Mouse (Mus musculus) cerebellum, postnatal 4 days (tissue): ENCODE results near the gene Coq7.

Source experiments
- DNase-seq, 2 experiments: peaks; one replicate each; pipeline ENCODE4 v3.0.0; 2022; ENCODE audit warnings: low spot score in 2 of 2, mixed read lengths in 1 of 2

Gene Coq7

DNA sequence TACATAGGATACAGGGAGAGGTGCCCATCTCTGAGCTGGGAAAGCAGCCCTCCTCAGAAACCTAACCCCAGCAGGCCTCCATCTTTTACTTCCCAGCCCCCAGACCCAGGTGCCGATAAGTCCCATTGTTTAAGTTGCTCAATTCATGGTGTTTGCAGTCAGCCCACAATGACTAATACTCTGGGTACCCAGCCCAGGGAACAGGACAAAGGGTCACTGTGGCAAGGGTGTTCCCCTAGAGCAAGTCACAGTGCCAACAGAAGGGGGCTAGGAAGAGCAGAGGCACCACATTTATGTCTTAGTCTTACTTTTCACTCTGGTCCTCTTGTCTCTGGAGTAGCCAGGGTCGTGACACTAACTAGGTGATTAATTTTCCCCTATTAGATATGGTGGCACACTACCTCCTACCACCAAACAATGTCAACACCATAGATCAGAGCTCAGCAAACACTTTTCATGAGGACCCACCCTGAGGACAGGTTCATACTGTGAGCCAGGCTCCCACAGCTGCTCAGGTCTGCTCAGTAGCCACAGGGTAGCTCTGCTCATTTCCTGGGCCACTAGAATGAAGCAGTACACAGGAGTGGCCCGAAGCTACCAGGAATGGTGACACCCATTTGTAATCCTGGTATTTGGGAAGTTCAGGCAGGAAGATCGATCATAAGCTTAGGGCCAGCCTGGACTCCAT lies 38.1 kb downstream of the Coq7 start:
- no peak for DNase-seq

DNA sequence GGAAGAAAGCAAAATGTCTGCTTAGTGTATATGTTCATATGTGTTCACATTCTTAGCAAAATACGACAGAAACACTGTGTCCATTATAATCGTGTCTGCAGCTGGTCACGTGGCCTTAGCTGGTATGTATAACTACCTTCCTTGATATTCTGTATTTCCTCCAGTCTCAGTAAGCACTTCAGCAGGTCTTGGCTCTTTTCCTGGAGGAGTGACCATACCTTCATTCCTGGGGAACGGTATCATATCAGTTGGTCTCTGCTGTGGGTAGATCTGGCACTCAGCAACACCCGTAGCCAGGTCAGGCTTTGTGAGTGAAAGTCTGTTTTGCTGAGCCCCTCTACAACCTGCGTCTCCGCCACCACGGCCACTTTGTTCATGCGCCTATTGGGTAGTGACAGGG lies 39.3 kb downstream of the Coq7 start:
- no peak for DNase-seq

DNA sequence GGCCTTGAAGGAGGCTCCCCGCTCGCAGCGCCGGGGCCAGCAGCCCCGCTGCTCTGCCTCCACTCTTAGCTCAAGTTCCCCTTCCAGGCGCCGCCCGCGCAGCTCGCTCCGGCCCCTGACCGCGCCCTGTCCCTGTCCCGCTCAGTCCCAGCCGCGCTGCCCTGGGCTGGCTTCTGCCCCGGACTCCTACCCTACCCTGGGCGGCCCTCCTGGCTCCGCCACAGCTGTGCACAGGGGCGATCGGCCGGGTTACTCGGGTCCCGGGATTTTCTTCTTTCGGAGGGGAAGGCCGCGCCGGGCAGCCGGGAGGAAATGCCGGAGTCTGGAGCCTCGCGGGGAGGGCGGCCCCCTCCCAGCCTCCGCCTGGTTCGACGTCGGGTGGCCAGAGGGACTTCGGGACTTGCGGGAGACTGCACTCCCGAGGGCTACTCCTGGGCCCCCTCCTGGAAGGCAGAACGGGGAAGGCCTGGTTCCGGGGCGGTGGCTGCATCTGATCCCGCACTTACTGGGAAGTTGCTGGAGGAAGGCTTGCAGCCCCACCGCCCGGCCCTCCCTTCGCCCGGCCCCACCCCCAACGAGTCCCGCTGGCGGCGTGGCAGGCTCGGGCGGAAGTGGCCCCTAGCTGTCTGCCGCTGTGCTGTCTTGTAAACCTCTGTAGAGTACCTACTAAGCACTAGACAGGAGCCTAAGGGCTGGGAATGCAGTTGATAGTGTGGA lies 41.6 kb downstream of the Coq7 start, which contains the start of gene Itpripl2:
Gene Itpripl2, minus strand, starts transcription at position 545 of the 717 bp plus-strand sequence.
- DNase-seq = peak in 1 of 2 experiments; percentile 21

DNA sequence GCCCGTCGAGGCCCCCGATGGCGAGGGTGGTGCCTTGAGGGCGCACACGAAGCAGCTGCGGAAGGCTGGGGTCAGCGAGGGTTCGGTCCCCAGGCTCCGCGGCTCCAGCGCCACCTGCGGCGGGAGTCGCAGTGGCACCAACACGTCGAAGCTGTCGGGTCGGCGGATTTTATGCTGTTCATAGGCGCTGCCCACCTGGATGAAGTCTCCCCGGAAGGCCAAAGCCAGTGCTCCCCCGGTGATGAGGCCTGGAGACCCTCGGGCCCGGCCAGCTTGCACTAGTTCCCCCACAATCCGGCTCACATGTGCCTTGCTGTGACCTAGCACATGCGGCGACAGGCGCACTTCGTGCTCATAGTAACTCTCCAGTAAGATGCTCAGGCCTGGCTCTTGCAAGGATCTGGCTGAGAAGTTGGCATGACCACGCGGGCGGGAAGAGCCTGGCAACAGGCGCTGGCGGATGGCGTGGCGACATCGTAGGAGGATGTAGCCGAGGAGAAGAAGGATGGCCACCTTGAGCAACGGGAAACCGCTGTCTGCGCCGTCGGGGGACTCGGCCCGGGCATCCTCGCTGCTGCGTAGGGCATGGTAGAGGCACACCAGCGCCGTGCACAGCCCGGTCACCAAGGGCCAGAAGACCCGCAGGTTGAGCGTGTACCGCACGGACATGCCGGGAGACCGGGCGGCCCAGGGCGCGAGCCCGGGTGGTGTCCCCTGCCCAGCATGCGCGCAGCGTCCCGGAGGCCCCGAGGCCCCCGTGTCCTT lies 42.3 kb downstream of the Coq7 start:
- DNase-seq = peak in 1 of 2 experiments; percentile 8

DNA sequence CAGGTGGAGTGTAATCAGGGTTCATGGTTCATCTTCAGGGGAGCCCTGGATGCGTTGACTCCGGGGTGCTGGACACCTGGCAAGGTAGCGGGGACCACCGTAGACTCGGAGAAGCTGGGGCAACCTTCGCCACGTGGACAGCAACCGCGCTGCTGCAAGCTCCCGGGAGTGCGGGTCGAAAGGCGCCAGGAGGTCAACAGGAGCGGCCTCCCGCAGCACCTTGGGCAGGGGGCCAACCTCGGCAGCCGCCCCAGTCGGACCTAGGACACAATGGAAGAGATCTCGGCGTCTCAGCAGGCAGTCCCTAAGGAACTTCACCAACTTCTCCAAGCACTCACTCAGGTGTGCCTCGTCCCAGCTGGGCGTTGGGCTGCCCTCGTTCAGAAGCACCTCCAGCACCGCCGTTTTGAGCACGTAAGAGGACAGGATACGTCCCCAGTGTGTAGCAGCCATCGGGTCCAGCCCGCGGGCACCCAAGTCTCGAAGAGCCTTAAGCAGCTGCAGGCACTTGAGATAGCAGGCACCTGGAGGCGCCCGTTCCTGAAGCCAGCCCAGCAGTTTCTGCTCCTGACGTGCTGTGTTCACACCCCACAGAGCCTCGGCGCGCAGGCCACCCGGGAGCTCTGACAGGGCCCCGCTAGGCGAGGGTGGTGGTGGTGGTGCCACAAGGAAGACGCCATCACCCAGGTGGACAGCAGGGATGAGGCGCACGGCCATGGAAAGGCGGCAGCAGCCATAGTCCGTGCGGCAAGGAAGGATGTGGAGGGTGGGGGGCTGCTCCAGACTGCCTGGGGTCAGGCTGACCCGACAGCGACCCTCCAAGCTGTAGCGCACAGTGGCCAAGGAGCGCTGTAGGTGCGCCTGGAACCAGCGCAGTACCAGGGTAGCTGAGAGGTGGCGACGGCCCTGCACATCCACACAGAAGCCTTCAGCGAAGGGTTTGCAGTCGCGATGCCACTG lies 43.2 kb downstream of the Coq7 start:
- DNase-seq = no peak

DNA sequence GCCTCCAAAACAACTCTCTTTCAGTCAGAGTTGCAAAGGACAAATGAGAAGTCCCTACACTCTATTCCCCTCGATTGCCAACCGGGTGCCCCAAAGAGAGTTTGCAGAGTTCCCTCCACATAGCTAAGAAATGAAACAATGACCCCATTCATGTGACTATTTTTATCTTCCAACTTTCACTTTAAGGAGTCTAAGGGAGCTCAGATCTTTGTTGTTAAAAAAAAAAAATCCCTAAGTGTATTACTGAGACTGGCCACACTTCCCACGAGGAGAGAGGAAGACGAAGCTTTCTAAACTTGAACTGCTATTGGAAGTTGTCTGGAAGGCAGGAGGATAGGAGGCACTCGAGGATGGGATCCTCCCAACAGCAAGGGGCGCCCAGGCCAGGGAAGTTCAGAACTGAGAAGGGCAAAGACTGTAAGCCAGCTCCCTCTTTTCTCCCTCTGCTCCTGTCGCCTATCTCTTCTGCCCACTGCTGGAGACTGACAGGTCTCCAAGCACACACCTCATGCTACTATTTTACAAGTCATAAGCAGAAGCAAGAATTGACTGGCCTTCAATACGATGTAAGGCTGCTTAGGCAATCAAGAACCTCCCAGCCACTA lies 45.0 kb downstream of the Coq7 start:
- no peak for DNase-seq

DNA sequence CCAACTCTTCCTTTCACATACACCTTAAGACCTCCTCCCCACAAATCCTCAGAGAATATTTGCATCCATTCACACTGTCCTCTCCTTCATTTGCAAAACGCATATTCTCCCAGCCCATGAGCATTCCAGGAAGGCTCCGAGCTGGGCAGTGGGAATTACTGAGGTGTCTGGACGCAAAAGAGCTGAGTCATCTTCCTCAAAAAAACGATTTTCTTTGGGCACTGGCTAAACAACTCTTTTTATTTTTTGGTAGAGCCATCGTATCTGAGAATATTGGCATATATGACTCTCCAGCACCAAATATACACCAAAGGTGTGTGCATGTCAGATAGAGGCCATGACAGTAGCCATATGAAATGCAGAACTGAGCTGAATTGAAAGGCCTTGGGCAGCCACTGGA lies 46.2 kb downstream of the Coq7 start:
- no peak for DNase-seq

DNA sequence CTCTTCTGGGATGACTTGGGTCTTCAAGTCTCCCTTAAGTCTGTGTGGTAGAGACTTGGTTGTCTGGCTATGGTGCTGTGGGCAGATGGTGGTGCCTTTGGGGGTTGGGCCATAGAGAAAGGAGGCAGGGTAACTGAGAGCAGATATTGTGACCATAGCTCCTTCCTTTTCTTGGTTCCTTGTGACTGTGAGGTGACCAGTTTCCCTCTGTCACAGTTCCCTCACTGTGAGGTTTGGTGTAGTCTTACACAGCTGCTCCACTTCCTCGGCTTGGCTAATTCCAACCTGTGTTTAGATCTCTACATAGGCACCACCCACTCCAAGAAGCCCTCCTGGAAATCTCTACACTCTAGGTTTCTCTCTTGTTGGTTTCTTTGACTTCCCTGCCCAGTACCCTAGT lies 49.2 kb downstream of the Coq7 start:
- no peak for DNase-seq

DNA sequence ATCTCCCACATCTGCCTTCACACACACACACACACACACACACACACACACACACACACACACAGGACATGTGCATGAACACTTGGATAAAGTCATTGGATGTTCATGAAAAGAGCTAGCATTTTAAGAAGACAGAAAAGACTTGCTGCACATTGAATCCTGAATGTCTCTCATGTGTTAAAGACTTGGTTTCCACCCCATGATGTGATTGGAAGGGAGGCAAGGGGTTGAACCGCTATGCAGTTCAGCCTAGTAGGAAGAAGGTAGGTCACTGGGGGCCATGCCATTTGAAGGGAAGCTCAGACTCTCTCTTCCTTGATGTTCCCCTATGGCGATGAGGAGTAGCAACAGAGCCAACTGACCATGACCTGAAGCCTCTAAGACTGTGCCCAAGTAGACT lies 51.2 kb downstream of the Coq7 start:
- no peak for DNase-seq

DNA sequence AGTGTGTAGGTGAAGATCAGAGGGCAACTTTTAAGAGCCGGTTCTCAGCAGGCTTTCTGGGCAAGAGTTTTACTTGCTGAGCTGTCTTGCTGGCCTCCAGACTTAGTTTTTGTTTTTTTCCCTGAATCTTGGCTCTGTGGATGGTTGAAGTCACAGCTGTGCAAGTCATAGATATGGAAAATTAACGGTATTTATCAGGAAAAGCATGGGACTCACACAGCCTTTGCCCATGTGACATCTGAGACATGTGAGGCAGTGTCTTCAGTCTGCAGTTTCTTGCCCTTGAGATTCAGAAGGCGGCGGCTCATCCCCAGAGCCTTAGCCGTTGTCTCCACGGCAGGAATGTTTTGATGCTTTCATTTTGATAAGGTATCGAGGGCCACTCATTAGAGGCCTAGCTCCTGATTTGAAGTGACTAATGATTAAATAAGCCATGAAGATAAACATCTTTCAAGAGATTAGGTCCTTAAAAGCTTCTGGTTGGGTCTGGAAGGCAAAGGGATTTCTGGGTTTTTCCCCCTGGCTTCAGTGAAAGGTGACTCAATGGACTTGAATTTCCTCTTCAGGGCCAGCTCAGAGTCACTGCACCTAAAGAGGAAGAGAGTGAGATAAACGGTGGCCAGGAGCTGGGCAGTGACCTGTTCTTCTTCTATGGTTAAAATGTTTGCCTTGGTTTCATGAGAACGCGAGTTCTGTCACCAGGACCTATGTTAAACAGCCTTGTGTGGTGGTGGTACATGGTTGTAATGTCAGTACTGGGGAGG lies 51.9 kb downstream of the Coq7 start:
- no peak for DNase-seq

DNA sequence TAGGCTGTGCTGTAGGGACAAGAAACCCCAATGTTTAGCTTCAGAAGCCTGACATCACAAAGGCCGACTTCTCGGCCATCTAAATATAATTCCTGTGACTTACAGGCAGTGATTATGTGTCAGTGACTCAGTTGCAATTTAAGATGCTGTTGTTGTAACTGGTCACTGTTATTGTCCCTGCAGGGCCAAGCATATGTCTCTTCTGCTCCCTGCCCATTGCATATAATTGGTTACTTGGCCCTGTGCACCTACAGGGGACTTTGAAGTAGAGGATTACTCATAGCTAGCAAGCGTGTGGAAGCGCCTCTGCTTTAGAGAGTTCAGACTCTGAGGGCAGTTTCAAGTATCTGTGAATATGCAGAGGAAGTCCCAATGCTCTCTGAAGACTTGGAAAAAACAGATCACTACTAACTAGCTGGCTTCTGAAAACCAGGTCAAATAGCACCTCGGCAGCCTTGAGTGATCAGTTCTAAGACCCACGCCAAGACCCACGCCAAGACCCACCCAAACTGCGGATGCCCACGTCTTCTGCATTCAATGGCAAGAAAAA lies 52.9 kb downstream of the Coq7 start:
- no peak for DNase-seq

DNA sequence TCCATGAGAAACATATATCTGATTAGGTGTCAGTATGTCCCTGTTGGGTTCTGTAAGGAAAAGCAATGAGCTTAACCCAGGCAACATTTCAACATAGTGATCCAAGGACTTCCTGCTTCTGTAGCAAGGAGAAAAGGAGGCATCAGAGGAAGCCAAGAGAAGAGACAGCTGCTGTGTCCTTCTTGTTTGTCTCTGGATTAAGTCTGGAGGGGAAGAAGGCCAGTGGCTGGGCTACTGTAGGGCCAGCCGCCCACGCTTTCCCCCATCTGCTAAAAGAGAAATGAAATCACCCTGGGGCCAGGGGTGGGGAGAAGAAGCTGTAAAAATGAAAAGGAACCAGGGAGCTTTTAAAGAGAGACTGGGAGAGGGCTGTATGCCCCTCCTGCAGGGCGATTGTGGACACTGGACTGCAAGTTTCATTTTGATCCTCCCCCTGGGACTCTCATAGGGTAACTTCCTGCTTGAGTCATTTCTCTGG lies 54.3 kb downstream of the Coq7 start:
- no peak for DNase-seq

DNA sequence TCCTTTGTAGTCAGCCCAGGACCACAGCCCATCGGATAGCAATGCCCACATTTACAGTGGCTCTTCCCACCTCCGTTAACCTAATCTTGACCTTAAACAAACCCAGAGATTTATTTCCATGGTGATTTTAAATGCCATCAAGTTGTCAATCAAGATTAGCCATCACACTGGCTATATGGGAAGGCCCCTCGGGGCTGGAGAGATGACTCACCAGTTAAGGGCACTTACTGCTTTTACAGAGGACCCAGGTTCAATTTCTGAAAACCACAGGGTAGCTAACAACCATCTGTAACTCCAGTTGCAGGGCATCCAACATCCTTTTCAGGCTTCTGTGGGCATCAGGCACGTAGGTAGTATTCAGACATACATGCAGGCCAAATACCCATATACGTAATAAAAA lies 56.7 kb downstream of the Coq7 start:
- DNase-seq = no peak

DNA sequence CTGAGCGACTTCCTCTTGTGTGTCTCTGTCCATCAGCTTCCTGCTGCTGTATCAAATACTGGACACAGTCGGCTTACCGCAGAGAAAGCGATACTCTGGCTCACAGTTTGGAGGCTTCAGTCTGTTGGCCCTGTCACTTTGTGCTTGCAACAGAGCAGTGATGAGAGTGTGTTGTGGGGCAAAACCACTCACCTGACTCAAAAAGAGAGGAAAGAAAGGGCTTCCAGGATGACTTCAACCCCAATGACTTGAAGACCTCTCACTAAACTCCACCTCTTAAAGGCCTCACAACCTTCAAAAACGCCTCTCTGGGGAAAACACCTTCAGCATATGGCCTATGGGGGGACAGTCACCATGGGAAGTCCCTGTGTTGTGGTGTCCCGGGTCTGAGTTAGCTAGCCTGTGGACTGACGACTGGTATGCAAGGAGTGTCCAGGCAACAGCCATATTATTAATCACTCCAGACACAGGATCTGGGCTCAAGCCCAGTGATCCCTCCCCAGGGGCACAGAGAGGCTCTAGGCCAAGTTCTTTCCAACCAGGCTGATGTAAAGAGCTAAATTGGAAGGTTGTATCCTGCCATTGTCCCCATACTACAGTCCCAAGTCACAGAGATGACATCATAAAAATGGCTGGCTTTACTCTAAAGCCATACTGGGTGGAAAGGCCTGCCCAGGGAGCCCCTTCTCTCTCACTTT lies 58.0 kb downstream of the Coq7 start:
- DNase-seq = no peak

DNA sequence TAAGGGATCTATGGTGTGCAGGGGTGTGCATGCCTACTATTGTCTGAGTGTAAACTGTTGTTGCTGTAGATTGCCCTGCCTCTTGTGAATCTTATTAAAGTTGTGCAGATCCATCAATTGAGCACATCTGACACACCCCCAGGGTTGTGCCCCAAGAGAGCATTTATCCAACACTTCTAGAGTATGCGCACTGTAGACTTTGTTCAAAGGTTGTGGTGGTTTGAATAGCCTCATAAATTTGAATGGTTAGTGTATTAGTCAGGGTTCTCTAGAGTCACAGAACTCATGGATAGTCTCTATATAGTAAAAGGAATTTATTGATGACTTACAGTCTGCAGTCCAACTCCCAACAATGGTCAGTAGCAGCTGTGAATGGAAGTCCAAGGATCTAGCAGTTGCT lies 60.3 kb downstream of the Coq7 start:
- no peak for DNase-seq

DNA sequence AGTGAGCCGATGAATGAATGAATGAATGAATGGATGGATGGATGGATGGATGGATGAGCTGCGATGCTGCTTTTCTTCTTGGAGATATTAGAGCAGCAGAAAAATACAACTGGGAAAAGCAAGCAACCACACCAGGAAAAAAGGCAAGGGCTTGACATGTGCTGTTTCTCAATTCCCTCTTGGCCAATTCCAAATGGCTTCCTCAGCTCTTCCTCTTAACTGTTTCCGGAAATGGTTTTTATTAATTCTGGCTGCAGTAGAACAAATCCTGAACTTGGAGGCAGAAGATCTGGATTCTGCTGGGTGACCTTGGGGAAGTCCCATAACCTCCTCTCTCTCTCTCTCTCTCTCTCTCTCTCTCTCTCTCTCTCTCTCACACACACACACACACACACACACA lies 65.1 kb downstream of the Coq7 start:
- DNase-seq = no peak

DNA sequence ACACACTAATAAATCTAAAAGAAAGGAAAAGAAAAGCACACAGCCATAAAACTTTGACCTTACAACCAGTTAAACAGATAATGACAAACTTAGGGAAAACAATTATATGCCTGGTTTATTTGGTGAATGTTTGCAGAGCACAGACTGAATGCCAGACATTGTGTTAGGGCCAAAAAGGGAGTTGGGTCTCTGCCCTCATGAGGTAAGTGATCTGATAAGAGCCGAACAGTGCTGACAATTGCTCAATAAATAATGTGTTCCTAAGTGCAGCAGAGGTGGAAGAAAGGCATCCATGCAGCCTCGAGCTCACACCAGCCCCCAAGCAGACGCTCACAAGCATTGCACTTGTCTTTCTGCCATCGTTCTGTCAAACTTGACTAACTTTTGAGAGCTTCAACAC lies 68.7 kb downstream of the Coq7 start:
- no peak for DNase-seq

DNA sequence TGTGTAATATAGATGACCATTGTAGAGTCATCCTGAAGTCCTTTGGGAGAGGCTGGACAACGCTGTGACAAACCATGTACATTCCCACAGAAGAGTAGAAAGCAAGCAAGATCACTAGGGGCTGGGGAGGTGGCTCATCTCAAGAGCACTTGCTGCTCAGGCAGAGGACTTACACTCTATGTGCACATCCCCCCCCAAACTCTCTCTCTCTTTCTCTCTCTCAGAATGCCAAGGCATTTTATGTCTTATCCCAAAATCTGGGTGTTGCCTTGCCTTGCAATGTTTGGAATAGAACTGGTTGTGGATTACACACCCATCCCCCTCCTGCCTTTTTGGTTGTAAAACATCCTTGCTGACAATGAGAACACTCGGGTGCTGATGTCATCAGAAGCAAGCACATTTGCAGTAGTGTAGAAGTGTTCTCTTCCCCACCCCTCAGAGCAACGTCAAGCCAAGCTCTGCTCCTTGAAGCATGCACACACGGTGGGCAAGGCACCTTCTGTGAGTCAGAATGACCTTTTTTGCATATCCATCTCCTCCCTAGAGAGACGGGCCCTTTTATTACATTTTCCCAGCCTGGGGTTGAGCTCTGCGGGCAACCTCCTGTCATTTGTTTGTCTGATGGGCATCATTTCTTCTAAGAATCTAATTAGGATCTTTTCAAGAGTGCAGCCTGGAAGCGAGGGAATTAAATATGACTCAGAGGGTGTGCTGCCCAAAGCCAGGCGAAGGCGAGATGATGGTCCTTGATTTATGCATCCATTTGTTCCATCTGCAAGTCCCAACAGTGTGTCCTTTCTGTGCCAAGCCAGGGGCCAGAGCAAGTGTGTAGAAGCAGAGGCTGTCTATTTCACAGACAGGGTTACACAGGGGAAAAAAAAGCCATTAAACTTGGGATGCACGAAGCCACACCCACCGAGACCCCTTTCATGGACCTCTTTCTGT lies 70.1 kb downstream of the Coq7 start:
- DNase-seq = no peak
